Mouse (Mus musculus) frontal cortex, adult 2 months (tissue): ENCODE measurements around the gene Ube2v1. TPM values are rescaled to one million over a fixed set of nuclear protein-coding genes. Genes with fewer than 3 reads are reported as not detected.
A peak's percentile ranks its signal among the peaks of the same experiment; 100 is the strongest.
"Not testable (repeated sequence)": the region's sequence is repeated elsewhere in the genome, so short reads cannot be mapped to it uniquely, and the experiment has no call there.

Experiments used
- DNase-seq, 2 experiments: peaks; one replicate each; pipeline ENCODE4 v3.0.0; 2022; ENCODE audit warnings: low spot score in 1 of 2; ENCODE audit errors: extremely low spot score in 1 of 2
- polyA plus RNA-seq: library from polyadenylated mRNA; depleted of rRNA; stranded (reverse); fragments of >200 nt; gene quantifications from 2 replicates; pipeline ENCODE4 v1.2.3, GENCODE M21; 2012

Ube2v1 gene
- polyA plus RNA-seq, 1 experiment, result 250 TPM

DNA sequence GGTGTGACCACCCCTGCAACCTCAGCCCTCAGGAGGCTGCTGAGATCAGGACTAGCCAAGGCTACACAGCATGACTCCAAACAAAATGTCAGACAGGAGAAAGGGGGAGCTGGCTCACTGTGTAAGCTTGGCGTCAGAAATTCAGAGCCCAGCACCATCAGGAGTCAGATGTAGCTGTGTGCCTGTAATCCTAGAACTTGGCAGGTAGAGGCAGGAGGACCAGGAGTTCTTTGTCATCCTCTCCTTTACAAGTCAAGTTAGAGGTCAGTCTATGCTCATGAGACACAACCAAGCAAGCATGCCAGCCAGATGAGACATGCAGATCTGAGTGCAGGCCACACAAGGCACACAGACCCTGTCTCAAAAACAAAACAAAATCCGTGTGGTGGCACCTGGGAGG, 6.2 kb downstream of the Ube2v1 start:
- DNase-seq, result no peak

GRCm38 (mm10) chr2:167624368-167625075, 7.4 kb downstream of the Ube2v1 start:
- DNase-seq, result no peak

GRCm38 (mm10) chr2:167622965-167623364, 8.9 kb downstream of the Ube2v1 start:
- no peak for DNase-seq

- no peak for DNase-seq
Measured at GRCm38 (mm10) chr2:167622352-167622751, 9.5 kb downstream of the Ube2v1 start.

GRCm38 (mm10) chr2:167621255-167622087, 10.4 kb downstream of the Ube2v1 start:
- DNase-seq, result no peak

GRCm38 (mm10) chr2:167617472-167617871, 14.4 kb downstream of the Ube2v1 start:
- no peak for DNase-seq

- no peak for DNase-seq
Measured at GRCm38 (mm10) chr2:167617034-167617433, 14.9 kb downstream of the Ube2v1 start.

DNA sequence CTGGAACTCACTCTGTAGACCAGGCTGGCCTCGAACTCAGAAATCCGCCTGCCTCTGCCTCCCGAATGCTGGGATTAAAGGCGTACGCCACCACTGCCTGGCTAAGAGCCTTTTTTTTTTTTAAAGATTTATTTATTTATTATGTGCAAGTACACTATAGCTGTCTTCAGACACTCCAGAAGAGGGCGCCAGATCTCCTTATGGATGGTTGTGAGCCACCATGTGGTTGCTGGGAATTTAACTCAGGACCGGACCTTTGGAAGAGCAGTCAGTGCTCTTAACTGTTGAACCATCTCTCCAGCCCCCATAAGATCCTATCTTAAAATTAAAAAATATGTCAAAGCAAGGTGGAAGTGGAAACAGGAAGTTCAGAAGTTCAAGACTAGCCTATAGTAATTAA, 18.6 kb downstream of the Ube2v1 start:
- DNase-seq, result not testable (repeated sequence)

DNA sequence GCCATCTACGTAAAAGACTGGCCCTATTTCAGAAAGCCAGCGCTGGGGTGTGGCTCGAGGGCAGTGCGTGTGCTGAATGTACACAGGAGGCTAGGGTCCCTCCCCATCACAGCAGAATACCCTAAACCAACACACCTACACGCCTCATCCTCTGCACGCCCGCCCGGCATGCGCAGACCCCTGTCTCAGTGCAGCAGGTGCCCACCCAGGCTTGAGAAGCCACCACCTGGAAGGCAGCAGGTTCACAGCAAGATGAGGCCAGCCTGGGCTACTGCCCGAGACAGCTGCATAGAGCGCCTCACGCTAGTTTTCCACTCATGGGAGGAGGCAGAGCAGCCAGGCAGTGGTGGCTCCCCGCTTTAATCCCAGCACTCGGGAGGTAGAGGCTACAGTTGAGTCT, 19.8 kb downstream of the Ube2v1 start:
- no peak for DNase-seq

DNA sequence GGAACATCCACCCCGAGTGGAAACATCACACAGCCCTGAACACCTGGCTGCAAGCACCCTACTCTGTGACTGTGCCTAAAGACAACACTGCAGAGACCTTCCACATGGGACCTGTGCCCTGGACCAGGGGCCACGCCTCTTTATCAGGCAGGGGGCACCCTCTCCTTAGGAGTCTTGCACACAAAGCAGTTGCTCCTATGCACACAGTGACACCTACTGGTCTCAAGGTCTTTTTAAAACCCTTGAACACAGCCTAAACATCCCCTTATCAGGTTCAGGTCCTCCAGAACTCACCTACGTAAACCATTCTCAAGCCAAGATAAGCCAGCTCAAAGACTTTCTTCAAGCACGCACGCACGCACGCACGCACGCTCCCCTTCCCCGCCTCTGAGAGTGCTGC, 20.6 kb downstream of the Ube2v1 start:
- DNase-seq, result no peak

DNA sequence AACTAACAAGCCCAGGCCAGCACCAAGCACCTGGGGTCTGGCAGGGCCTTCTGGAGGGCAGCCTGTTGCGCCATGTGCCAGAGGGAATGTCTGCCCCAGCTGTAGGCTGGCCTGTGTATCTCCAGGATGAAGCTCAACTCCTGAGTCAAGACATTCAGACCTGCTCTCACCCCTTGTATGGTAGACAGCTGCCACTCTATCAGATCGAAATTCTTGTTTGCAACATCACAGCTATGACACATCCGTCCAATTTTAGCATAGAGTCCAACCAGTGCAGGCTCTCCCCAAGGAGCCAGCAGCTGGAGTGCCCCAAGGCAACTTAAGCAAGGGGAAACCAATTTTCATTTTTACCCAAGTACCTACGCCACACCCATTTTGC, 25.2 kb downstream of the Ube2v1 start:
- no peak for DNase-seq

- DNase-seq, result no peak
Measured at GRCm38 (mm10) chr2:167605817-167606744, 25.8 kb downstream of the Ube2v1 start.

GRCm38 (mm10) chr2:167605178-167605794, 26.6 kb downstream of the Ube2v1 start:
- peak; percentile 55 to 93 for DNase-seq

DNA sequence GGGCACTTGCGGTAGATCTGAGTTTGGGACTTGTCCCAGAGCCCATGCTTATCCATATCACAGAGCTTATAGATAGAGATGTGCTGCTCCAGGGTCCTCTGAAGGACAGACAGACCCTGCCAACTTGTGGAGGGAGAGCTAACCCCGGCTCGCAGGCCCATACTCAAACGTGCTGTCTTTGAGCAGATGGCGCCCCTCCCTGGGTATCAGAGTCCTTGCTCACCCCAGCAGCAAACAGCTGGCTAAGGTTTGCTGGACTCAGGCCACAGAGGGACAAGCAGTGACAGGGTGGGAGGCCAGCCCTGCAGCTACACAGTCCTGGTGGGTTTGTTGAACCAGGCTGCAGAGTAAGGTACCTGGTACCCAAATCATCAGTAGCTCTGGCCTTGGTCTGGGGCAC, 28.9 kb downstream of the Ube2v1 start:
- DNase-seq, result no peak

- DNase-seq, result no peak
Measured at GRCm38 (mm10) chr2:167602364-167602763, 29.5 kb downstream of the Ube2v1 start.

DNA sequence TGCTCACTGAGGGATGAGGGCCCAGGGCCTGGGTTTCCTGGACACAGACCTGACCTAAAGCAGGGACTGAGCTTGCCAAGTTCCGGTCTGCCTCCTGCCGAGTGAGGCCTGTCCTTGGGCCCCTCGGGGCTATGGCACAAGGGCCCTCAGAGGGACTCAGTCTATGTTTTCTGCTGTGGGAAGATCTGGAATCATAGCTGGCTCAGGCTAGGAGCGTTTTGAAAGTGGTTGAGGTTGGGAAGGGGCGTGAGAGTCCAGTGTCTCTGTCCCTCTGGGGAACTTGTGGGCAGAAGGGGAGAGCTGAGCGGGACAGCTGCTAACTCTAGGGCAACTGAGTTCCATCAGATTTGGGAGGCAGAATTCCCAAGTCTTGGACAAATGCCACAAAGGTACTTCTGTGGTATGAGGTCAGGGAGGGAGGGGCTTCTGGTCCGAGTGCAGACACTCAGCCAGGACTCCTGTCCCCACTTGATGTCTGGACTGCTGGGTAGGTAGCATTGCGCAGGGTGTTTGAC, 31.4 kb downstream of the Ube2v1 start:
- DNase-seq, result no peak

- DNase-seq, result no peak
Measured at GRCm38 (mm10) chr2:167599917-167600316, 32.0 kb downstream of the Ube2v1 start.

- no peak for DNase-seq
Measured at GRCm38 (mm10) chr2:167599195-167599594, 32.7 kb downstream of the Ube2v1 start.

GRCm38 (mm10) chr2:167597492-167598186, 34.3 kb downstream of the Ube2v1 start:
- DNase-seq, result no peak
